Mouse (Mus musculus): ENCODE data around the gene Phgr1.

DNA sequence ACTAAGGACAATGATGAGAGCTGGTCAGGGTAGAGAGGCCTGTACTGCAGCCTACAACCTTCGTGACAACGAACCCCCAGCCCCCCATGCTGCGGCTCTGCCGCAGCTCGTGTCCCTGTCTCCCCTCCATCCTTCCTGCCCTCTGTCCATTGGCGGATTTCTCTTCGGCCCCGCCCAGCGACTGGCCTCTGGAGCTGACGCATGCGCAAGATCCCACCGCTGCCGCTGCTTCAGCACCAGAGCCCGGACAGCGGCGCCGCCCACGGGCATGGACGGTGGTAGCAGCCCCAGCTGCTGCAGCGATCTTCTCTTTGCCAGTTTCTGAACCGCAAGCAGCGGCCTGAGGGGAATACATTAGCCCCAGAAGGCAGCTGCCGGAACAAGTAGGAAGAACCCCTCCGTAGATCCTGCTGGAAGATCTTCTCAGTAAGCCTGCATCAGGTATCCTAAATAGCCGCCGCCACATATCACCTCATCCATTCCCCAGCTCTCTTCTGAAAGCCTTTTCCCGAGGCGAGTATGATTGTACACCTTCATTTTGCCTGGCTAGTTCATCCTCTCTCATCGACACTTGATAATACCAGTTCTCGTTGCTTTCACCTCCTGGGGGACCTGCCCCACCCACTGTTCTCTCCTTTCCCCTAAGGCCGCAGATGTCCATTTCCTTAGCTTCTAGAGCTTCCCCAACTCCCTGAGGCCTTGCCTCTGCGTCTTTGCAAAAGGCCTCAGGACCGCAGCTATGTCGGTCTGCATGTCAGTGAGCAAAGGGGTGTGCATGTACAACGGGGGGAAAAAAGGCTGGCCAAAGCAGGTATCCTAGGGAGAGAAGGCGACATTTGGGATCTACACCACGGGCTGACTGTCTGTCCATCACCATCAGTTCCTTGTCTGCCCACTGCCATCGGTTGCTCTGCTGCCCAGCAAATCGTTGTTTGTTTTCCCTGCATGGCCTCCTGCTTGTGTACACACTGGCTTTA is 7.2 kb downstream of the Phgr1 start, which contains the start of gene Disp2:
- TF ChIP-seq GATA1 (IDR thresholded peaks at IDR 0.05; ENCODE audit: borderline replicate concordance, low read length) (no peak), FLI1 (IDR thresholded peaks at IDR 0.05; ENCODE audit: low read length) (no peak)
